Mouse (Mus musculus): Measurements from ENCODE around the gene Rbm17.
"Not testable (repeated sequence)": the region's sequence is repeated elsewhere in the genome, so short reads cannot be mapped to it uniquely, and the experiment has no call there.

DNA sequence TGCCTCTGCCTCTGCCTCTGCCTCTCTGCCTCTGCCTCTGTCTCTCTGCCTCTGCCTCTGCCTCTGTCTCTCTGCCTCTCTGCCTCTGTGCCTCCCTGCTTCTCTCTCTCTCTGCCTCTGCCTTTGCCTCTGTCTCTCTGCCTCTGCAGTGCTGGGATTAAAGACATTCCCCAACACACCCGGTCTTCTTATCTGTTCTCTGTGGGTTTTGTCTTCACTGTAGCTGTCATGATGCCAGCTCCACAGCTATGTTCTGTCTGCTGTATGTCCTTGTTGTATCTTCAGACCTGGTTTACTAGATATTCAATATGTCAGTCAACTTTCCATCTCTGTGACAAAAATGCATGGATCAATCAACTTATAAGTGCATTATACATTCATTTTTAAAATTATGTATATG, 62.4 kb downstream of the Rbm17 start:
- not testable (repeated sequence) for TF ChIP-seq POLR2A (IDR thresholded peaks at IDR 0.05; ENCODE audit: insufficient read depth, low read depth, low read length); CTCF (IDR thresholded peaks at IDR 0.05)

Data from heart, adult 2 months (tissue).